Mouse (Mus musculus): ENCODE measurements around the gene Tdg.

- no peak for TF ChIP-seq CTCF (IDR thresholded peaks at IDR 0.05; ENCODE audit: borderline replicate concordance, insufficient read depth, low read depth, low read length)
- peak; percentile 78 for TF ChIP-seq POLR2A (IDR thresholded peaks at IDR 0.05; ENCODE audit: borderline replicate concordance, insufficient read depth, low read length)
Observed at GRCm38 (mm10) chr10:82698712-82699261, 69.2 kb downstream of the Tdg start.

Data from cerebellum, adult 2 months (tissue).